Mouse (Mus musculus) myocyte (in vitro differentiated cells): ENCODE results near the gene Zmynd8.

Experiments
- MAX ChIP-seq: IDR thresholded peaks from one replicate; pipeline ENCODE4 v1.6.1; 2011; ENCODE audit warnings: low read depth, mild to moderate bottlenecking, control low read depth
- MYOD1 ChIP-seq, 3 experiments: IDR thresholded peaks; one replicate each; pipeline ENCODE4 v1.6.1; 2011; ENCODE audit warnings: control low read depth in 2 of 3, low read depth in 2 of 3, mild to moderate bottlenecking in 2 of 3, moderate library complexity in 1 of 3; ENCODE audit not compliant: insufficient read length in 2 of 3, control insufficient read depth in 1 of 3
- POLR2A ChIP-seq: IDR thresholded peaks from one replicate; pipeline ENCODE4 v1.6.1; 2011; ENCODE audit warnings: low read depth, mild to moderate bottlenecking, control low read depth, moderate library complexity; ENCODE audit not compliant: insufficient read length

- TF ChIP-seq POLR2A: no peak
- TF ChIP-seq MYOD1 (IDR thresholded peaks at IDR 0.05; ENCODE audit: control insufficient read depth in 1 of 3, insufficient read length in 2 of 3, low read depth in 2 of 3): no peak
- TF ChIP-seq MAX: no peak
Observed at GRCm38 (mm10) chr2:165948007-165948406, 49.2 kb upstream of the Zmynd8 start.
